20 mouse cellular contexts compared by ENCODE assay signal in genomic region chr2:140853538-140853937, GRCm38 (mm10).
DNase-seq lines count a peak whose midpoint lies in the region; ATAC-seq lines count a peak whose summit lies in the region.
"Had no signal": no experiment of that assay in that cellular context is flagged by ENCODE, and none has a peak within 500 bp of the region (broad histone marks: within the 10 kb centered on the region; RNA-seq: fewer than 3 reads in every experiment).

No protein-coding gene starts in this region.

- no peak overlapping the region for H3K27ac ChIP-seq in heart, embryonic 11.5 days (ENCODE audit: low read depth, low read length)
- H3K27ac ChIP-seq in heart, embryonic 15.5 days: no peak overlapping the region
- no peak overlapping the region for H3K27ac ChIP-seq in liver, embryonic 12.5 days
- H3K27ac ChIP-seq: embryonic facial prominence, embryonic 10.5 days; forebrain, embryonic 13.5 days; hindbrain, embryonic 12.5 days had no signal

- no peak for ATAC-seq in heart, embryonic 11.5 days (replicated peaks; ENCODE audit: insufficient number of reproducible peaks, low FRiP score, low TSS enrichment)
- ATAC-seq in heart, embryonic 15.5 days (replicated peaks; ENCODE audit: insufficient number of reproducible peaks, insufficient read depth, low FRiP score, low read depth): no peak
- ATAC-seq in common myeloid progenitor, adult 5-6 weeks (replicated peaks; ENCODE audit: low read depth, poor library complexity, severe bottlenecking): peak; percentile 77
- peak; percentile 73 for ATAC-seq in megakaryocyte progenitor cell, adult 5-6 weeks (replicated peaks; ENCODE audit: poor library complexity)
- no peak for ATAC-seq in liver, embryonic 12.5 days
- ATAC-seq: forebrain, embryonic 13.5 days; forebrain, postnatal 0 days; hindbrain, embryonic 16.5 days; inflammation-experienced regulatory T-cells, adult 6 months; intestine, postnatal 0 days had no signal

- no peak for DNase-seq in heart, adult 9 months (ENCODE audit: low spot score in 2 of 2)
- DNase-seq in heart, adult 11 months: no peak
- DNase-seq: adrenal gland, postnatal 10 days; cerebellum, adult 11-12 months; cerebellum, adult 9-10 months; cerebellum, postnatal 36 days; forebrain, postnatal 0 days; gastrocnemius, postnatal 25 days; heart, postnatal 36 days had no signal

- 48% methylated on average over 9 of the region's 9 CpGs for WGBS in heart, embryonic 11.5 days (ENCODE audit: insufficient replicate concordance)
- 49% methylated on average over 9 of the region's 9 CpGs for WGBS in heart, embryonic 15.5 days
- 57% methylated on average over 9 of the region's 9 CpGs for WGBS in liver, embryonic 12.5 days (ENCODE audit: insufficient replicate concordance)

- no peak overlapping the region for H3K4me3 ChIP-seq in heart, embryonic 11.5 days (ENCODE audit: low read depth, low read length)
- H3K4me3 ChIP-seq in heart, embryonic 15.5 days: no peak overlapping the region
- no peak overlapping the region for H3K4me3 ChIP-seq in liver, embryonic 12.5 days
- H3K4me3 ChIP-seq: embryonic facial prominence, embryonic 10.5 days; forebrain, embryonic 13.5 days; hindbrain, embryonic 12.5 days had no signal

- H3K9ac ChIP-seq in heart, embryonic 11.5 days (ENCODE audit: low read depth, low read length): no peak overlapping the region
- no peak overlapping the region for H3K9ac ChIP-seq in heart, embryonic 15.5 days
- no peak overlapping the region for H3K9ac ChIP-seq in liver, embryonic 12.5 days
- H3K9ac ChIP-seq: forebrain, embryonic 13.5 days; forebrain, postnatal 0 days; hindbrain, embryonic 12.5 days had no signal

- no peaks in the 10 kb centered on the region for H3K36me3 ChIP-seq in heart, embryonic 11.5 days (ENCODE audit: control insufficient read depth, insufficient read depth, low read length)
- no peaks in the 10 kb centered on the region for H3K36me3 ChIP-seq in heart, embryonic 15.5 days
- no peaks in the 10 kb centered on the region for H3K36me3 ChIP-seq in liver, embryonic 12.5 days
- H3K36me3 ChIP-seq: embryonic facial prominence, embryonic 10.5 days; hindbrain, embryonic 12.5 days had no signal

- H3K4me1 ChIP-seq in heart, embryonic 11.5 days (ENCODE audit: control insufficient read depth, insufficient read depth, low read length): peaks cover 8% of the 10 kb centered on the region
- peaks cover 8% of the 10 kb centered on the region for H3K4me1 ChIP-seq in heart, embryonic 15.5 days (replicated peaks)
- H3K4me1 ChIP-seq in liver, embryonic 12.5 days: no peaks in the 10 kb centered on the region
- H3K4me1 ChIP-seq: embryonic facial prominence, embryonic 10.5 days; forebrain, embryonic 13.5 days; hindbrain, embryonic 12.5 days had no signal

- no peaks in the 10 kb centered on the region for H3K9me3 ChIP-seq in heart, embryonic 11.5 days (replicated peaks; ENCODE audit: control insufficient read depth, low read length)
- no peaks in the 10 kb centered on the region for H3K9me3 ChIP-seq in heart, embryonic 15.5 days (replicated peaks)
- no peaks in the 10 kb centered on the region for H3K9me3 ChIP-seq in liver, embryonic 12.5 days (replicated peaks)
- H3K9me3 ChIP-seq: embryonic facial prominence, embryonic 10.5 days; forebrain, embryonic 13.5 days; hindbrain, embryonic 12.5 days had no signal

- peak overlapping the region; percentile 44 for H3K4me2 ChIP-seq in heart, embryonic 11.5 days
- H3K4me2 ChIP-seq in heart, embryonic 15.5 days: peak overlapping the region; percentile 26
- no peak overlapping the region for H3K4me2 ChIP-seq in liver, embryonic 12.5 days
- H3K4me2 ChIP-seq: forebrain, embryonic 13.5 days; hindbrain, embryonic 12.5 days had no signal

- H3K27me3 ChIP-seq in heart, embryonic 11.5 days (ENCODE audit: control insufficient read depth, insufficient read depth, low read length): no peaks in the 10 kb centered on the region
- H3K27me3 ChIP-seq in heart, embryonic 15.5 days: no peaks in the 10 kb centered on the region
- no peaks in the 10 kb centered on the region for H3K27me3 ChIP-seq in liver, embryonic 12.5 days (replicated peaks)
- H3K27me3 ChIP-seq: forebrain, embryonic 13.5 days; hindbrain, embryonic 12.5 days had no signal

Comparison
In these comparisons a context has a peak if more than half of its experiments do, and no peak if none do; other contexts are left out.
1. ATAC-seq: peak in common myeloid progenitor, adult 5-6 weeks (single experiment) and megakaryocyte progenitor cell, adult 5-6 weeks (single experiment); none in heart, embryonic 11.5 days (single experiment), heart, embryonic 15.5 days (single experiment) and liver, embryonic 12.5 days (single experiment).